Mouse (Mus musculus): ENCODE data around the gene B4galnt4. TPM values are rescaled to one million over a fixed set of nuclear protein-coding genes. Genes with fewer than 3 reads are reported as not detected.
A peak's percentile ranks its signal among the peaks of the same experiment; 100 is the strongest.
"Not testable (repeated sequence)": the region's sequence is repeated elsewhere in the genome, so short reads cannot be mapped to it uniquely, and the experiment has no call there.

Gene B4galnt4
- polyA plus RNA-seq (2015; fragmentation: Nextera tagmentation; extraction: Ambion mirVana) = 12.4 and 15.4 TPM in 2 replicates

GRCm38 (mm10) chr7:141060426-141061242 lies at the start of gene B4galnt4:
B4galnt4 (plus strand) TSS chr7:141061104.
- Histone ChIP-seq H3K27me3 (peaks cover 9% of the 10 kb centered on the region), H3K4me3 (replicated peaks) (peak within 1 kb of the TSS; percentile 77), H3K9ac (peak within 1 kb of the TSS; percentile 72), H3K36me3 (peaks cover 18% of the 10 kb centered on the region), H3K4me1 (peaks cover 26% of the 10 kb centered on the region), H3K9me3 (replicated peaks) (no peaks in the 10 kb centered on the region), H3K4me2 (peak within 1 kb of the TSS; percentile 98), H3K27ac (peak within 1 kb of the TSS; percentile 42; the same call in 1 of the 2 replicates)
- peak; percentile 96 for ATAC-seq (replicated peaks; ENCODE audit: low FRiP score)
- WGBS = under 1% methylated on average over 72 of the region's 72 CpGs

DNA sequence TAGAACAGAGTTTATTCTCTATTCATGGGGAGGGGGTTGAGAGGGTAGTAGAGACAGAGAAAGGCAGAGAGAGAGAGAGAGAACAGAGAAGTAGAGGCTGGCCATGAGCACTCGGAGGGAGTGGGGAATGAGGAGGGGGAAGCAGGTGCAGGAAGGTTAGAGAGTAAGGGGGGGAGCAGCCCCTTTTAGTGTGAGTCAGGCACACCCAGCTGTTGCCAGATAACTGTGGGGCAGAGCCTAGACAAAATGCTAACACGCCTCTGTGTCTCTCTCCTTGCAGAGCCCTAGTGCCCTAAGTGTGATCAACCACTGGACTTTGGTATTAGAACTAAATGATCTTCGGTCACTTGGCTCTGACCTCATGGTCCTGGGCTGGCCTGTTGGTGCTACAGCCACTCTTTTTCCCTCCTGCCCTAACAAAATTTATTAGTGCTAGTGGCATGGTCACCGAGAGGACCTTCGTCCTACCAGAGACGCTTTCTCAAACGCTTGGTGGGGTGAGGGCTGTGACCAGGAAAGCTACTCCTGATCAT lies 49.6 kb upstream of the B4galnt4 start:
- H3K9me3 ChIP-seq (replicated peaks) = no peaks in the 10 kb centered on the region
- no peak for ATAC-seq (replicated peaks; ENCODE audit: low FRiP score)
- H3K4me3 ChIP-seq (replicated peaks) = no peak overlapping the region
- H3K4me2 ChIP-seq = no peak overlapping the region
- 84% methylated on average over 7 of the region's 7 CpGs for WGBS
- peak overlapping the region; percentile 85 for H3K27ac ChIP-seq
- H3K9ac ChIP-seq = no peak overlapping the region
- peaks cover 30% of the 10 kb centered on the region for H3K4me1 ChIP-seq
- no peaks in the 10 kb centered on the region for H3K36me3 ChIP-seq
- no peaks in the 10 kb centered on the region for H3K27me3 ChIP-seq

DNA sequence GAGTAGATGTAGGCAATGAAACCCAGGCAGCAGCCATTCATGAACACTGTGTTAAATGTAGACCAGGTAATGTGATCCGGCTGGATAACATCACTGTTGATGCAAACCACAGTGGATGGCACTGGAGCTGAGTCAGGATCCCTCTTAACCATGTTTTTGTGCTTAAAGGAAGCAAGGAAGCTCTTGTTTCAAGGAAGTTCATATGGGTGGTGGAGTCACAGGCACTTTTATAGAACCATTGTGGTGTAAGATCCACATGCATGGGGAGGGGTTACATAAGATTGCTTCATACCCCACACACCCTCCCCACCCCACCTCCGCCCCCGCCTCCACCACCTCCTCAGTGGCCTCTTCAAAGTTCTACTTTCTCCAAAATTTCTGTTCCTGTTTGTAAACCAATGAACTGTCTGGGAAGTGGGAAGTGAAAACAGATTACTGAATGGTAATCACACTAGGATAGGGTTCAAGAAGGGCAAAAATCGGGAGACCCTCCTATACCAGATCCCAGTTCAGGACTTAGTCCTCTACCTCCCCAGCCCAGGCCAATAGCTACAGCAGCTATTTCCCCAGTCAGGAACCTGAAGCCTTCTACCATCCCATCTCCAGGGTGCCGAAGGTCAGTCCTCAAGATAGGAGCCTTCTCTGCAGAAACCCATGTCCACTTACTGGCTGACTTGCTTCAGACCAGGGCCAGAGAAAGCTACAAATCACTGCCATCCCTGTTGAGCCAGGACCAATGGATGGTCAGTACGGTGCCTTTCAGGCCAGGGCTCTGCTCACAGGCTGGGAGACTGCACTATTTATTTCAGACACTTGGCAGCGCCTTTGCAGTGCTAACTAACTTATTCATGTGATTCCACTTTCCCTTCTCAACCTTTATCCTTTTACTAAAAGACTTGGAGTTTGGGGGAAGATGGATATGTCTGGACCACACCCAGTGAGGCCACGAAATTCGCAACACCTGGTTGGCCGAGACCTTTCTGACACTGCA lies 43.9 kb upstream of the B4galnt4 start:
- Histone ChIP-seq H3K4me3 (replicated peaks) (no peak overlapping the region), H3K4me2 (no peak overlapping the region), H3K9me3 (replicated peaks) (no peaks in the 10 kb centered on the region), H3K36me3 (no peaks in the 10 kb centered on the region), H3K9ac (no peak overlapping the region), H3K4me1 (no peaks in the 10 kb centered on the region), H3K27me3 (no peaks in the 10 kb centered on the region), H3K27ac (no peak overlapping the region)
- 85% methylated on average over 10 of the region's 10 CpGs for WGBS
- ATAC-seq (replicated peaks; ENCODE audit: low FRiP score) = no peak

DNA sequence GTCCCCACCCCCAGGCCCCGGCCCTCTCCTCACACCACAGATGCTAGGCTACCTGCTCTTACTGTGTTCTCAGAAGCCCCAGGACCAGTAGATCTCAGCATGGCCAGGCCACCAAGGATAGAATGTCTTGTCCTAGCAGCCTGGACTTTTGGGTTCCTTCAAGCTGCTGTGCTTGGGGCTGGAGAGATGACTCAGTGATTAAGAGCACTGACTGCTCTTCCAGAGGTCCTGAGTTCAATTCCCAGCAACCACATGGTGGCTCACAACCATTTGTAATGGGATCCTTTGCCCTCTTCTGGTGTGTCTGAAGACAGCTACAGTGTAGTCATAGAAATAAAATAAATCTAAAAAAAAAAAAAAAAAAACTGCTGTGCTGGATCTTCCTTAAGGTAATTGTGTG lies 43.1 kb upstream of the B4galnt4 start, which contains the start of gene Ifitm6:
Ifitm6 (minus strand) TSS at position 101 of the 400 bp plus-strand sequence.
- not testable (repeated sequence) for H3K9ac ChIP-seq; H3K36me3 ChIP-seq; H3K4me2 ChIP-seq; H3K9me3 ChIP-seq (replicated peaks); H3K4me3 ChIP-seq (replicated peaks); H3K27ac ChIP-seq; H3K27me3 ChIP-seq; ATAC-seq (replicated peaks; ENCODE audit: low FRiP score); H3K4me1 ChIP-seq
- WGBS = 89% methylated on average over 1 of the region's 1 CpGs

DNA sequence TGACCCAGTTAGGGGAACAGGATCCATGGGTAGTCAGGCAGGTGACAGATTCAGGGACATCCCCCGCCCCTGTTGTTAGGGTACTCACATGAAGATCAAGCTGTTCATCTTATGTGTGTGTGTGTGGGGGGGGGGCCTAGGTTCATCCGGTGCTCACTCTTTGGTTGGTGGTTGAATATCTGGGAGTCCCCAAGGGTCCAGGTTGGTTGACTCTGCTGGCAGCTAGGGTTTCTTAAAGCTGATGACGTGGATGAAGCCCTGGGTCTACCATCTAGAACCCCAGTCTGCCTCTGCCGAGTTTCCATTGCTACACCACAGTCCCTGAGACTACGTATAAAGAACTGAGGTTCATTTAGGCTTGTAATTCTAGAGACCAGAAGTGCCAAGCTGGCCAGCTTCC lies 41.9 kb upstream of the B4galnt4 start:
- Histone ChIP-seq H3K4me1 (no peaks in the 10 kb centered on the region), H3K9ac (no peak overlapping the region), H3K4me3 (replicated peaks) (no peak overlapping the region), H3K4me2 (no peak overlapping the region), H3K36me3 (no peaks in the 10 kb centered on the region), H3K27ac (no peak overlapping the region), H3K9me3 (replicated peaks) (no peaks in the 10 kb centered on the region), H3K27me3 (no peaks in the 10 kb centered on the region)
- ATAC-seq (replicated peaks; ENCODE audit: low FRiP score) = no peak
- WGBS = 92% methylated on average over 5 of the region's 5 CpGs

GRCm38 (mm10) chr7:141021489-141022449 lies 39.1 kb upstream of the B4galnt4 start:
- no peak for ATAC-seq (replicated peaks; ENCODE audit: low FRiP score)
- H3K27me3 ChIP-seq = no peaks in the 10 kb centered on the region
- no peaks in the 10 kb centered on the region for H3K9me3 ChIP-seq (replicated peaks)
- H3K9ac ChIP-seq = no peak overlapping the region
- no peak overlapping the region for H3K4me2 ChIP-seq
- H3K4me1 ChIP-seq = peaks cover 8% of the 10 kb centered on the region
- H3K36me3 ChIP-seq = no peaks in the 10 kb centered on the region
- H3K27ac ChIP-seq = no peak overlapping the region
- no peak overlapping the region for H3K4me3 ChIP-seq (replicated peaks)
- 86% methylated on average over 14 of the region's 14 CpGs for WGBS

DNA sequence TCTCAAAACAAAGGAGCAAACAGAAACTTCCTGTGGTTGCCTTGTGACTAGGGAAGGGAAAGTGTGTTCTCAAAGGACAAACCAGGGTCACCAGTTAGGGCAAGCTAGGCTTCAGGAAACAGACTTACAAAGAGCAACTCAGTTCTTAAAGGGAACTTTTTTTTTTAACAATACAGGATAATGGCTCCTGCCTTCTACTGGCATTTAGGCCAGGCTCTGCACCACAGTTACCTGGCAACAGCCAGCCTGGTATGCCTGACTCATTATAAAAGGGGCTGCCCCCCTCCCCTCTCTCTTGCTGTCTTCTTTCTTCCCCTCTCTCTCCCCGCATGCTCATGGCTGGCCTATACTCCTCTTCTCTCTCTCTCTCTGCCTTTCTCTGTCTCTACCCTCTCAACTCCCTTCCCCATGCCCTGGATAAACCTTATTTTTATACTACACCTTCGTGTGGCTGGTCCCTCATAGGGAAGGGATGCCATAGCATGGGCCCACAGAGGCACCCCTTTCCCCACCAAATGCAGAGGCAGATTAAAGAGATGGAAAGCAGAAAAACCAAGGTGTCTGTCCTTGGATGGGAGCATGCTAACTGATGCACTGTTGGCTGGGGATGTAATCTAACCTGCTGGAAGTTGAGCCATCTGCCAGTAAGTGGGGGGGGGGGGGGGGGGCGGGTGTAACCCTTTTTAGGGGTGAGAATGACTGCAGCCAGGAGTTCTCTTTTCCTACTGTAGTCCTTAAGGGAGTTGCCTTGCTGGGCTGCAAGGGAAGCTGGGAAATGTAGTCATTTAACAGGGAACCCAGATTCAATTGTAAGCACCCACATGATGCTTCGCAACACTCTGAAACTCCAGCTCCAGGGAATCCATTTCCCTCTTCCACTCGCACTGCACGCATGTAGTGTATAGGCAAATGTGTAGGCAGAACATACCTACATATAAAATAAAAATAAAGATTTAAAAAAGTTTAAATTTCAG lies 35.8 kb upstream of the B4galnt4 start:
- Histone ChIP-seq H3K4me2 (no peak overlapping the region), H3K9me3 (replicated peaks) (no peaks in the 10 kb centered on the region), H3K27me3 (no peaks in the 10 kb centered on the region), H3K4me3 (replicated peaks) (no peak overlapping the region), H3K27ac (peak overlapping the region; percentile 48; the same call in 1 of the 2 replicates), H3K9ac (no peak overlapping the region), H3K4me1 (peaks cover 8% of the 10 kb centered on the region), H3K36me3 (no peaks in the 10 kb centered on the region)
- no peak for ATAC-seq (replicated peaks; ENCODE audit: low FRiP score)
- 48% methylated on average over 6 of the region's 6 CpGs for WGBS

- no peaks in the 10 kb centered on the region for H3K27me3 ChIP-seq
- peaks cover 8% of the 10 kb centered on the region for H3K4me1 ChIP-seq
- H3K9ac ChIP-seq = no peak overlapping the region
- no peak for ATAC-seq (replicated peaks; ENCODE audit: low FRiP score)
- H3K4me2 ChIP-seq = no peak overlapping the region
- H3K27ac ChIP-seq = peak overlapping the region; percentile 19; the same call in 1 of the 2 replicates
- H3K9me3 ChIP-seq (replicated peaks) = no peaks in the 10 kb centered on the region
- H3K4me3 ChIP-seq (replicated peaks) = no peak overlapping the region
- H3K36me3 ChIP-seq = no peaks in the 10 kb centered on the region
- 61% methylated on average over 6 of the region's 6 CpGs for WGBS
These were observed 34.7 kb upstream of the B4galnt4 start for GRCm38 (mm10) chr7:141026097-141026739.

DNA sequence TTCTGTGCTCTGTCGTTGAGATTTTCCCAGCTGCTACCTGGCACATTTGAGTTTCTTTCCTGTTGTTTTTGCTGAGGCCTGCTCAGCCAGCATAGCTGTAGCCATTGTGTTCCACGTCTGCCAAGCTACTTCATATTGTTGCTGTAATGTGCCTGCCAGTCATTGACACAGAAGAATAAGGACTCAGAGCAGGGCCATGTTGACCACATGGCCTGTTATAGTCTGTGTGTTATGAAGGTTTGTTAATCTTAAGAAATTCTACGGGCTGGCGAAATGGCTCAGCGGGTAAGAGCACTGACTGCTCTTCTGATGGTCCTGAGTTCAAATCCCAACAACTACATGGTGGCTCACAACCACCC lies 34.2 kb upstream of the B4galnt4 start:
- WGBS = 66% methylated on average over 5 of the region's 5 CpGs
- H3K27ac ChIP-seq = peak overlapping the region; percentile 19; the same call in 1 of the 2 replicates
- ATAC-seq (replicated peaks; ENCODE audit: low FRiP score) = no peak

DNA sequence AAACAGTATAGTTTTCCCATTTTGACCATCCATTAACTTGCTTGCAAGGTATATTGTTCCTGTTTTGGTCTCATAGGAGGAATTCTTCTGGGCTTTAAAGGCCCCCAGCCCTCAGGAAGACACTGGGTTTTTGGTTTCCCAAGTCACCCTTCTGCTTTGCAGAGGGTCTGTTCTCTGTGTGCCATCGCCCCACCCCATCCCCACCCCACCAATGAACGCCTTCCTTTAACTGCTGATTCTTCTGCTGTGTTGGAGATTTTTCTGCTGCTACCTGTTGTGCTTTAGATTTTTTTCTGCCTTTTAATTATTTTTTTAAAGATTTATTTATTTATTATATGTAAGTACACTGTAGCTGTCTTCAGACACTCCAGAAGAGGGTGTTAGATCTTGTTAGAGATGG lies 32.1 kb upstream of the B4galnt4 start, which contains the start of gene Gm17387:
Gm17387 (plus strand) TSS at position 301 of the 400 bp plus-strand sequence.
- Histone ChIP-seq H3K4me1 (peaks cover 8% of the 10 kb centered on the region), H3K27ac (no peak within 1 kb of the TSS), H3K4me2 (no peak within 1 kb of the TSS), H3K27me3 (no peaks in the 10 kb centered on the region), H3K4me3 (replicated peaks) (no peak within 1 kb of the TSS), H3K9ac (no peak within 1 kb of the TSS), H3K36me3 (no peaks in the 10 kb centered on the region), H3K9me3 (replicated peaks) (no peaks in the 10 kb centered on the region)
- ATAC-seq (replicated peaks; ENCODE audit: low FRiP score) = no peak
- WGBS = 94% methylated on average over 2 of the region's 2 CpGs

More for the DNA sequence above, 34.2 kb upstream of the B4galnt4 start:
- H3K4me1 ChIP-seq = peaks cover 8% of the 10 kb centered on the region
- H3K9ac ChIP-seq = no peak overlapping the region
- H3K4me3 ChIP-seq (replicated peaks) = no peak overlapping the region
- no peak overlapping the region for H3K4me2 ChIP-seq
- H3K9me3 ChIP-seq (replicated peaks) = no peaks in the 10 kb centered on the region
- no peaks in the 10 kb centered on the region for H3K27me3 ChIP-seq
- H3K36me3 ChIP-seq = no peaks in the 10 kb centered on the region

Measured in kidney, embryonic 15.5 days (tissue).